Mouse (Mus musculus) spleen, embryonic (tissue): Measurements from ENCODE around the gene Olfr1055.
"Not testable (repeated sequence)": the region's sequence is repeated elsewhere in the genome, so short reads cannot be mapped to it uniquely, and the experiment has no call there.

ENCODE experiments used
- CTCF ChIA-PET: fragments of 350-600 bp; sonication (Branson Sonifier 250); formaldehyde crosslinking; loops from one replicate; lab custom pipeline; 2022; lab: Charles Lee

Olfr1055 gene

GRCm38 (mm10) chr2:86350184-86350583 is at the start of gene Olfr1055:
Olfr1055 (minus strand) TSS chr2:86350284.
- CTCF ChIA-PET, result interaction anchor here (0.7 kb wide), 1 partner anchor 1391 kb away, joined by 5 read pairs; no protein-coding TSS in a partner anchor

GRCm38 (mm10) chr2:86395114-86395513 is 45.0 kb upstream of the Olfr1055 start:
- CTCF ChIA-PET, result no interaction called here

- CTCF ChIA-PET, result not testable (repeated sequence)
These were observed 38.4 kb upstream of the Olfr1055 start, which contains the start of gene Olfr1058 for GRCm38 (mm10) chr2:86388461-86388860. Olfr1058 (minus strand) TSS chr2:86388561.

DNA sequence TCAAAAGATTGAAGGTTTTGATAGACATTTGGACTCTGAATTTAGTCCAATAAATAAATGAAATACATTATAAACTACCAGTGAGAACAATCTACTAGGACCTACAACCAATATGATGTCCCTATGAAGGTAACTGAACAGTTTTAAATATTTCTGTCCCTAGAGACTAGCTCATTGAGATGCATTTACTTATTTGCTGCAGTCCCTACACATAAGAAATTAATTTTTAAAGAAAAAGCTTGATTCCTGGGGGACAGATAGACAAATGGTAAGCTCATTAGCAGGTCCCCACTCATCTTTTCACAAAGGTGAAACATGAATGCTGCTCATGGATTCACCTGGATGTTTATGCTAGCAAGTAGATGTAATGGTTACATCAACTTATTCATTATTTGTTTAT is 28.2 kb upstream of the Olfr1055 start, which contains the start of gene Olfr1057:
Gene Olfr1057, minus strand, starts transcription at position 101 of the 400 bp plus-strand sequence.
- CTCF ChIA-PET, result no interaction called here

DNA sequence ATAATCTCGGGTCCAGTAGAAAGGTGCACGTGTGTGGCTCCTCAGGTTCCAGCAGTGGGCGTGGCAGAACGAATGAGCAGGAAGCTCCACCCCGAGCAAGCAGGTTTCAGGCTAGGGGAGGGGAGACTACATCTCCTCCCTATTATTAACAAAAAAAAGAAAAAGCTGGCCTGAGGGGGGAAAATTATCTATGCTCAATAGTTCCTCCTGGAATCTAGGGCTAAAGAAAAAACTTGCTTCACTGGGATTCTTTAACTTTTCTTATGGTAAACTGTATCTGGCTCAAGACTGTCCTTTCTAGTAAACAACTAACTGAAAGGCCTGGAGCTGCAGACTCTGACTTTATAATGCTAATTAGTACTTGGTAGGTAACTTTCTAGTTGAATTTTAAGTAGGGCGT is 16.3 kb upstream of the Olfr1055 start:
- CTCF ChIA-PET, result not testable (repeated sequence)

DNA sequence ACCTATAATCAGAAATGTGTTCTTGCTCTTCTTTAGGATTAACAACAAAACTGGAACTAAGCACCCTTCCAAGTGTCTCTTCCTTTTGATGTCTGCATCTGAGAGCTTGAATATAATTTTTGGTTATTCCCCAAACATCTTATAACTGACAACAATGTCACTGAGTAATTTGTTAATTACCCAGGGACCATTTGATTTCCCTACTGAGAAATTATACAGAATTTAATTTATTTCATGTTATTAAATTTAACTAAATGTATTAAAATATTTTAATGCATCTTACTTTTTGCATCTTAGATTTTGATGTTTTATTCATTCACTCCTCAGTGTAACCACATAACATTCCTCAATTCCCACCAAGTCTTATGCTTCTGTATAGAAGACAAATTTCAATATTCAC is 12.3 kb upstream of the Olfr1055 start, which contains the start of gene Olfr1056:
Gene Olfr1056, minus strand, starts transcription at position 101 of the 400 bp plus-strand sequence.
- CTCF ChIA-PET, result no interaction called here

GRCm38 (mm10) chr2:86351751-86352150 is 1.7 kb upstream of the Olfr1055 start:
- CTCF ChIA-PET, result interaction anchor here (0.7 kb wide), 1 partner anchor 274 kb away, joined by 3 read pairs; no protein-coding TSS in a partner anchor

DNA sequence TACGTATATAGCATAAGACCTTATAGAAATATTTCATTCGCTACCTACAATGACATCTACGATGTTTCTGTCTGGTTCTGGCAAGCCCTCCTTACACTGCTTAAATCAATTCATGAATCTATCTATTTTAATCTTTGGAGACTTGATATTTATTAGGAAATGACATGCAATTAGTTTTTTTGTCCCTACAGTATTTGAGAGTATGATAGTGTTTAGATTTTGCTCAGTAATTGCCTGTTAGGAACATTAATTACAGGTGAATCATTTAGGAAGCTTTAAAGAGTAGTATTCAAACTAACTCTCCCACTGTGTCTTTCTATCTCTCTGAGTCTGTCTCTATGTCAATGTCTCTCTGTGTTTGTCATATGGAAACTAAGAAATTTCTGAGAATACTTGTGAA is 14.8 kb downstream of the Olfr1055 start, which contains the start of gene Olfr1054:
Gene Olfr1054, minus strand, starts transcription at position 101 of the 400 bp plus-strand sequence.
- CTCF ChIA-PET, result no interaction called here

- CTCF ChIA-PET, result no interaction called here
These were observed 34.9 kb downstream of the Olfr1055 start, which contains the start of gene Olfr1053 for GRCm38 (mm10) chr2:86315184-86315583. Olfr1053 (minus strand) TSS chr2:86315284.
